ENCODE assay signal across 7 mouse cellular contexts in the genomic region with DNA sequence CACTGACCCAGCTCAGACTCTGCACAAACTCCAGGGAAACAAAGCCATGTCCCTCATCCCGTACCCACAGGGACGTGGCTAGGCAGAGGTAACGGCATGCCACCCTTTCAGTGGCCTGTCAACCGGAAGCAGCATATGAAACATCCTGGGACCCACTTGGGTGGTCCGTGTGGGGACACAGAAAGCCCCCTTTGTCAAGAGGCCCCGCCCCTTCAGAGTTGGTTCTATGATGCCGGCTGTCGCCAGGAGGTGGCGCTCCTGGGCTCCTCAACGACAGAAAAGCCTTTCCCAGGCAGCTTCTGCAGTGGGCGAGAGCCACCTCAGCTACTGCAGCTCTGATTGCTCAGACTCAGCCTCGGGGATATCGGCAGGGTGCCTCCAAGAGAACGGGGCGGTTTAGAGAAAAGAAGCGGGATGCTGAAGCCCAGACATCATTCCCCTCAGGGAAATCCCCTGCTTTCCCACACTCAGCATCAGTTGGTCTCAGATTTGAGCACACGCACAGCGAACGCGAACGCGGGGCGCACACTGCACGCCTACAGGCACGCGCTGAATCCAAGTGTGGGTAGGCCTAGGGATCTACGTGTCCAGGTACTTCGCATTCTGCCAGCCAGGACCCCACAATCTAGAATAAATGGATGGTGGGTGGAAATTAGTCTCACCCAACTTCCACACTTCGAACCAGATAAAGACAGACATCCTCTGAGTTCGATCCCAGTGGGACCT. TPM values are rescaled to one million over a fixed set of nuclear protein-coding genes. Genes with fewer than 3 reads are reported as not detected.
DNase-seq lines count a peak whose midpoint lies in the region; ATAC-seq and TF ChIP-seq lines count a peak whose summit lies in the region.

No protein-coding gene starts in this region.

- 6% methylated on average over 30 of the region's 30 CpGs for WGBS in intestine, embryonic 14.5 days
- 5% methylated on average over 30 of the region's 30 CpGs for WGBS in midbrain, embryonic 12.5 days
- WGBS in small intestine, adult 2 months = 19% methylated on average over 30 of the region's 30 CpGs

- no peak overlapping the region for H3K9ac ChIP-seq in intestine, embryonic 14.5 days (ENCODE audit: low read length)
- H3K9ac ChIP-seq in midbrain, embryonic 12.5 days (replicated peaks) = peak overlapping the region; percentile 34; the same call in 1 of the 2 replicates

- H3K36me3 ChIP-seq in intestine, embryonic 14.5 days (ENCODE audit: control insufficient read depth, insufficient read depth, low read length) = no peaks in the 10 kb centered on the region
- no peaks in the 10 kb centered on the region for H3K36me3 ChIP-seq in midbrain, embryonic 12.5 days
- no peaks in the 10 kb centered on the region for H3K36me3 ChIP-seq in small intestine, adult 2 months (ENCODE audit: control insufficient read depth, insufficient read depth, low read length)

- H3K27me3 ChIP-seq in intestine, embryonic 14.5 days (replicated peaks; ENCODE audit: control insufficient read depth, insufficient read depth, low read length) = peaks cover 18% of the 10 kb centered on the region; the same call in 1 of the 2 replicates
- H3K27me3 ChIP-seq in midbrain, embryonic 12.5 days = peaks cover 46% of the 10 kb centered on the region
- H3K27me3 ChIP-seq in small intestine, adult 2 months (ENCODE audit: control insufficient read depth, insufficient read depth, low read length) = peaks cover 10% of the 10 kb centered on the region

- no peak overlapping the region for H3K27ac ChIP-seq in intestine, embryonic 14.5 days (ENCODE audit: low read depth)
- H3K27ac ChIP-seq in midbrain, embryonic 12.5 days (replicated peaks) = peak overlapping the region; percentile 72
- H3K27ac ChIP-seq in small intestine, adult 2 months (ENCODE audit: insufficient read depth, low read depth, low read length) = no peak overlapping the region

- H3K9me3 ChIP-seq in intestine, embryonic 14.5 days (ENCODE audit: control insufficient read depth, low read length) = no peaks in the 10 kb centered on the region
- H3K9me3 ChIP-seq in midbrain, embryonic 12.5 days = no peaks in the 10 kb centered on the region

- H3K4me2 ChIP-seq in intestine, embryonic 14.5 days (ENCODE audit: low read length) = peak overlapping the region; percentile 39; the same call in 1 of the 2 replicates
- peak overlapping the region; percentile 60 for H3K4me2 ChIP-seq in midbrain, embryonic 12.5 days (replicated peaks)

- 0 out of 2 replicates have a peak overlapping the region, but pooled peaks have one; percentile 13 for H3K4me3 ChIP-seq in intestine, embryonic 14.5 days (ENCODE audit: low read depth, low read length)
- peak overlapping the region; percentile 28 for H3K4me3 ChIP-seq in midbrain, embryonic 12.5 days
- no peak overlapping the region for H3K4me3 ChIP-seq in small intestine, adult 2 months (ENCODE audit: low read depth, low read length)

- 0 out of 2 replicates have a peak, but pooled peaks have one; percentile 19 for TF ChIP-seq POLR2A in small intestine, adult 2 months (IDR thresholded peaks at IDR 0.05; ENCODE audit: low read depth, low read length)

- intact Hi-C loops in gastrocnemius, postnatal 36 days (cut with DNase I) = no loop called here
- intact Hi-C loops in left cerebral cortex, postnatal 10 days (cut with DNase I) = loop anchor here (5.0 kb wide), 1 partner anchor 49 kb away; no protein-coding TSS in a partner anchor

- peaks cover 8% of the 10 kb centered on the region; the same call in 1 of the 2 replicates for H3K4me1 ChIP-seq in intestine, embryonic 14.5 days (replicated peaks; ENCODE audit: control insufficient read depth, insufficient read depth, low read length)
- H3K4me1 ChIP-seq in midbrain, embryonic 12.5 days = peaks cover 34% of the 10 kb centered on the region
- peaks cover 13% of the 10 kb centered on the region for H3K4me1 ChIP-seq in small intestine, adult 2 months (ENCODE audit: control insufficient read depth, insufficient read depth, insufficient read length, low read length)

- DNase-seq in adipocyte (ENCODE audit: low spot score) = peak; percentile 18
- peak; percentile 97 for DNase-seq in embryo, embryonic 10.5 days (ENCODE audit: low spot score)
- peak; percentile 57 to 71 for DNase-seq in gastrocnemius, postnatal 36 days
- DNase-seq in intestine, embryonic 14.5 days (ENCODE audit: low spot score) = peak; percentile 96
- DNase-seq in left cerebral cortex, postnatal 10 days (ENCODE audit: extremely low spot score in 1 of 2, low spot score in 2 of 2) = peak; percentile 82 to 86

- peak; percentile 89 for TF ChIP-seq CTCF in small intestine, adult 2 months (IDR thresholded peaks at IDR 0.05; ENCODE audit: extremely low read depth, insufficient read length, insufficient replicate concordance, low read depth, low read length)

- peak; percentile 57 for ATAC-seq in intestine, embryonic 14.5 days (replicated peaks; ENCODE audit: low FRiP score, low TSS enrichment, low read depth)
- ATAC-seq in midbrain, embryonic 12.5 days (ENCODE audit: low FRiP score, low read depth) = peak; percentile 75

RNA-seq across cellular contexts. Expression of a gene that starts 10.7 kb away (rescaled TPM):
- total RNA-seq in gastrocnemius, postnatal 36 days (2021) = not detected
- polyA plus RNA-seq in intestine, embryonic 14.5 days (2014; fragmentation: Nextera tagmentation; extraction: Ambion mirVana) = not detected in 2 replicates
- not detected for total RNA-seq in left cerebral cortex, postnatal 10 days (2021)
- polyA plus RNA-seq in midbrain, embryonic 12.5 days (2016; fragmentation: Nextera tagmentation; extraction: Ambion mirVana) = not detected in 2 replicates
- 10.8 and 2,214 TPM in 2 replicates for polyA plus RNA-seq in small intestine, adult 2 months (2012; rRNA removed)

RNA-seq across cellular contexts. Expression of a gene that starts 24.1 kb away (rescaled TPM):
- total RNA-seq in gastrocnemius, postnatal 36 days (2021) = 1 to 10 TPM in 1 of 2 experiments, under 1 TPM in 1; 0.79 to 1.1 TPM
- 31.5 and 32.0 TPM in 2 replicates for polyA plus RNA-seq in intestine, embryonic 14.5 days (2014; fragmentation: Nextera tagmentation; extraction: Ambion mirVana)
- 1 to 10 TPM; 2.8 to 3.5 TPM for total RNA-seq in left cerebral cortex, postnatal 10 days (2021)
- 81.0 and 86.0 TPM in 2 replicates for polyA plus RNA-seq in midbrain, embryonic 12.5 days (2016; fragmentation: Nextera tagmentation; extraction: Ambion mirVana)
- 1.6 and 3.1 TPM in 2 replicates for polyA plus RNA-seq in small intestine, adult 2 months (2012; rRNA removed)

RNA-seq across cellular contexts. Expression of a gene that starts 42.1 kb away (rescaled TPM):
- total RNA-seq in gastrocnemius, postnatal 36 days (2021) = 1 to 10 TPM; 1.5 to 1.9 TPM
- 7.7 and 11.4 TPM in 2 replicates for polyA plus RNA-seq in intestine, embryonic 14.5 days (2014; fragmentation: Nextera tagmentation; extraction: Ambion mirVana)
- total RNA-seq in left cerebral cortex, postnatal 10 days (2021) = 10 to 100 TPM; 11.3 to 15.3 TPM
- 12.1 and 15.1 TPM in 2 replicates for polyA plus RNA-seq in midbrain, embryonic 12.5 days (2016; fragmentation: Nextera tagmentation; extraction: Ambion mirVana)
- polyA plus RNA-seq in small intestine, adult 2 months (2012; rRNA removed) = 4.4 and 4.7 TPM in 2 replicates

Comparison
In these comparisons a context has a peak if more than half of its experiments do, and no peak if none do; other contexts are left out.
1. DNase-seq: peak in every context shown above with its lines; median percentile 97 in embryo, embryonic 10.5 days; 96 in intestine, embryonic 14.5 days; 84 in left cerebral cortex, postnatal 10 days; 64 in gastrocnemius, postnatal 36 days; 18 in adipocyte.
2. RNA of a gene that starts 10.7 kb away (polyA plus RNA-seq): 10.8 to 2,214 TPM in small intestine, adult 2 months; not detected in intestine, embryonic 14.5 days and not detected in midbrain, embryonic 12.5 days; every median in the first group is over 10 times any median in the second.